Mouse (Mus musculus) heart, embryonic 14.5 days (tissue): ENCODE measurements at regions not wholly inside any gene's neighbourhood (a gene's known extent, or its start where the extent isn't known, plus 50 kb on each side); places are given as distances from the start of the nearest gene placed in this dataset.

Experiments
- ATAC-seq: fragments of 200-750 bp; cut with Nextera tagmentation; 2 replicates; pipeline ENCODE4 v1.8.0; 2017; ENCODE audit warnings: low read depth, moderate TSS enrichment; ENCODE audit not compliant: insufficient number of reproducible peaks, insufficient read depth, low FRiP score
- H3K27ac ChIP-seq, 2 experiments: fragments of 200-500 bp in 1 of 2; fragments of 300-500 bp in 1 of 2; sonication (generic) in 1 of 2; replicated peaks in 1 of 2; 2 replicates each; pipeline ENCODE4 v1.5.1; 2012 to 2014; ENCODE audit warnings: low read depth in 2 of 2, low read length in 2 of 2, control low read depth in 1 of 2, mild to moderate bottlenecking in 1 of 2, mixed read lengths in 1 of 2; ENCODE audit not compliant: control insufficient read depth in 1 of 2, insufficient read depth in 1 of 2
- H3K27me3 ChIP-seq: fragments of 300-500 bp; sonication (generic); 2 replicates; pipeline ENCODE4 v1.6.1; 2014; ENCODE audit warnings: mild to moderate bottlenecking, low read length, control low read depth; ENCODE audit not compliant: control insufficient read depth, insufficient read depth
- H3K36me3 ChIP-seq: fragments of 300-500 bp; sonication (generic); 2 replicates; pipeline ENCODE4 v1.6.1; 2014; ENCODE audit warnings: mild to moderate bottlenecking, control low read depth, low read length, mixed read lengths; ENCODE audit not compliant: control insufficient read depth, insufficient read depth
- H3K4me1 ChIP-seq, 2 experiments: fragments of 200-500 bp in 1 of 2; fragments of 300-500 bp in 1 of 2; sonication (generic) in 1 of 2; 2 replicates each; pipeline ENCODE4 v1.6.1; 2012 to 2014; ENCODE audit warnings: low read length in 2 of 2, control low read depth in 1 of 2, mixed read lengths in 1 of 2; ENCODE audit not compliant: control insufficient read depth in 2 of 2, insufficient read depth in 2 of 2
- H3K4me2 ChIP-seq: fragments of 300-500 bp; sonication (generic); 2 replicates; pipeline ENCODE4 v1.6.1; 2014; ENCODE audit warnings: mild to moderate bottlenecking, low read length
- H3K4me3 ChIP-seq, 2 experiments: fragments of 200-500 bp in 1 of 2; fragments of 300-500 bp in 1 of 2; sonication (generic) in 1 of 2; 2 replicates each; pipeline ENCODE4 v1.5.1; 2012 to 2014; ENCODE audit warnings: low read length in 2 of 2, mild to moderate bottlenecking in 2 of 2, control low read depth in 1 of 2, low read depth in 1 of 2, moderate library complexity in 1 of 2; ENCODE audit not compliant: control insufficient read depth in 1 of 2, insufficient read depth in 1 of 2
- H3K9ac ChIP-seq: fragments of 300-500 bp; sonication (generic); 2 replicates; pipeline ENCODE4 v1.6.1; 2014; ENCODE audit warnings: mild to moderate bottlenecking, low read length
- H3K9me3 ChIP-seq: fragments of 300-500 bp; sonication (generic); 2 replicates; pipeline ENCODE4 v1.6.1; 2016; ENCODE audit warnings: low read length, control low read depth; ENCODE audit not compliant: control insufficient read depth
- WGBS: fragments of 180-500 bp; shearing (Covaris S2); extraction: QIAGEN DNeasy Blood & Tissue Kit; methylation state at CpG from one replicate; pipeline ENCODE4 v1.1.7; 2014; 5-methylcytosine and 5-hydroxymethylcytosine counted together

GRCm38 (mm10) chr14:31944682-31945081 is 84.1 kb upstream of the Galnt15 start:
- Histone ChIP-seq H3K36me3 (no peaks in the 10 kb centered on the region), H3K4me3 (no peak overlapping the region), H3K9me3 (no peaks in the 10 kb centered on the region), H3K4me2 (no peak overlapping the region), H3K27me3 (no peaks in the 10 kb centered on the region), H3K27ac (peak overlapping the region; percentile 45 to 62; a peak in 3 of 4 replicates), H3K9ac (no peak overlapping the region), H3K4me1 (peaks cover 8 to 22% of the 10 kb centered on the region in 2 experiments)
- 43% methylated on average over 6 of the region's 6 CpGs for WGBS
- ATAC-seq: no peak

GRCm38 (mm10) chr14:31945125-31945524 is 83.7 kb upstream of the Galnt15 start:
- Histone ChIP-seq H3K36me3 (no peaks in the 10 kb centered on the region), H3K9me3 (no peaks in the 10 kb centered on the region), H3K4me3 (no peak overlapping the region), H3K27ac (peak overlapping the region; percentile 62 to 66), H3K4me2 (peak overlapping the region; percentile 16; the same call in 1 of the 2 replicates), H3K27me3 (no peaks in the 10 kb centered on the region), H3K4me1 (peaks cover 8 to 22% of the 10 kb centered on the region in 2 experiments), H3K9ac (no peak overlapping the region)
- ATAC-seq: peak; percentile 65; the same call in 1 of the 2 replicates
- 4% methylated on average over 7 of the region's 7 CpGs for WGBS

- Histone ChIP-seq H3K4me1 (peaks cover 8 to 22% of the 10 kb centered on the region in 2 experiments), H3K27me3 (no peaks in the 10 kb centered on the region), H3K9me3 (no peaks in the 10 kb centered on the region), H3K4me3 (no peak overlapping the region), H3K9ac (no peak overlapping the region), H3K36me3 (no peaks in the 10 kb centered on the region), H3K27ac (peak overlapping the region; percentile 41 to 62; a peak in 3 of 4 replicates), H3K4me2 (no peak overlapping the region)
- 59% methylated on average over 1 of the region's 1 CpGs for WGBS
- ATAC-seq: no peak
These were observed 82.8 kb upstream of the Galnt15 start for GRCm38 (mm10) chr14:31946032-31946431.

DNA sequence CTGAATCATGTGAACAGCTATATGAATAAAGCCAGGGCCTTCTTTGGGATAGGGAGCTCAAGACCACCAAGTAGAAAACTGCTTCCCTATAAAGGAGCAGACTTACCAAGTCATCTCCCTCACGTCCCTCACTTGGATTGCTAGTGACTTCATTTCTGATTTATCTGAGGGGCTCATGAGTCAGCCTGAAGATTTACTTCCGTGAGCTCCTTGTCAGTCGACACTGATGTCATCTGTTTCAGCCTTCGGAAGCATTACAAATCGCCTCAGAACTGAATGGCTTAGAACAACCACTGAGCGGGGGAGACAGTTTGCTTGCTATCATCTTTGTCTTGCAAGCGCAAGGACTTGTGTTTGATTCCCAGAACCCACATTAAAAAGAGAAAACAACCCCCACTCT is 81.5 kb upstream of the Galnt15 start:
- no peaks in the 10 kb centered on the region for H3K27me3 ChIP-seq
- WGBS: 30% methylated on average over 7 of the region's 7 CpGs

DNA sequence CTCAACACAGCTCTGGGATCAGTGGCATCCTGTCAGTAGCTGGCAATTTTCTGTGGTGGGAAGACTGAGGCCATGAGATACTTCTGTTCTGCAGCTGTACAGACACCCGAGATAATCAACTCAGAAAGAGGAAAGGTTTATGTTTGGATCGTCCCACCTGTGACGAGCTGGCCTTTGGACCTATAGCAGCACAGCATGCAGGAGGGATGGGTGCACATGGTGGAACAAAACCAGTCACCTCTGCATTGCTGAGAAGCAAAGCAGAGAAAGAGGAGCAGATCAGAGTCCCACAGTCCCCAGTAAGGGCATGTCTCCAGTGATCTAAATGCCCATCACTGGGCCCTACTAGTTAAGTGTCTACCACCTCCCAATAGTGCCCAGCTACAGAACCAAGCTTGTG is 76.9 kb upstream of the Galnt15 start:
- Histone ChIP-seq H3K27ac (no peak overlapping the region), H3K9ac (no peak overlapping the region), H3K4me3 (no peak overlapping the region), H3K27me3 (no peaks in the 10 kb centered on the region), H3K4me1 (peaks cover 0 to 4% of the 10 kb centered on the region in 2 experiments; a peak in 1 of 4 replicates), H3K4me2 (no peak overlapping the region), H3K36me3 (no peaks in the 10 kb centered on the region), H3K9me3 (no peaks in the 10 kb centered on the region)
- no peak for ATAC-seq
- 74% methylated on average over 3 of the region's 3 CpGs for WGBS

More for the DNA sequence above, 81.5 kb upstream of the Galnt15 start:
- Histone ChIP-seq H3K27ac (peak overlapping the region in 1 of 2 experiments; percentile 17; a peak in 2 of 4 replicates), H3K36me3 (no peaks in the 10 kb centered on the region), H3K4me2 (no peak overlapping the region), H3K9me3 (no peaks in the 10 kb centered on the region), H3K9ac (no peak overlapping the region), H3K4me3 (no peak overlapping the region), H3K4me1 (peaks cover 8 to 22% of the 10 kb centered on the region in 2 experiments)
- no peak for ATAC-seq

GRCm38 (mm10) chr14:31953783-31954182 is 75.0 kb upstream of the Galnt15 start:
- H3K9ac ChIP-seq: no peak overlapping the region
- no peaks in the 10 kb centered on the region for H3K4me1 ChIP-seq
- H3K9me3 ChIP-seq: no peaks in the 10 kb centered on the region
- no peak for ATAC-seq
- H3K27me3 ChIP-seq: no peaks in the 10 kb centered on the region
- WGBS: 67% methylated on average over 4 of the region's 4 CpGs
- no peak overlapping the region for H3K27ac ChIP-seq
- no peaks in the 10 kb centered on the region for H3K36me3 ChIP-seq
- no peak overlapping the region for H3K4me2 ChIP-seq
- H3K4me3 ChIP-seq: no peak overlapping the region

- WGBS: 6% methylated on average over 4 of the region's 4 CpGs
- no peak for ATAC-seq
- H3K27ac ChIP-seq: no peak overlapping the region
- no peaks in the 10 kb centered on the region for H3K9me3 ChIP-seq
- H3K4me3 ChIP-seq: no peak overlapping the region
- H3K9ac ChIP-seq: no peak overlapping the region
- no peaks in the 10 kb centered on the region for H3K36me3 ChIP-seq
- H3K4me1 ChIP-seq: no peaks in the 10 kb centered on the region
- H3K27me3 ChIP-seq: no peaks in the 10 kb centered on the region
- H3K4me2 ChIP-seq: no peak overlapping the region
These were observed 73.8 kb upstream of the Galnt15 start for GRCm38 (mm10) chr14:31954945-31955344.

DNA sequence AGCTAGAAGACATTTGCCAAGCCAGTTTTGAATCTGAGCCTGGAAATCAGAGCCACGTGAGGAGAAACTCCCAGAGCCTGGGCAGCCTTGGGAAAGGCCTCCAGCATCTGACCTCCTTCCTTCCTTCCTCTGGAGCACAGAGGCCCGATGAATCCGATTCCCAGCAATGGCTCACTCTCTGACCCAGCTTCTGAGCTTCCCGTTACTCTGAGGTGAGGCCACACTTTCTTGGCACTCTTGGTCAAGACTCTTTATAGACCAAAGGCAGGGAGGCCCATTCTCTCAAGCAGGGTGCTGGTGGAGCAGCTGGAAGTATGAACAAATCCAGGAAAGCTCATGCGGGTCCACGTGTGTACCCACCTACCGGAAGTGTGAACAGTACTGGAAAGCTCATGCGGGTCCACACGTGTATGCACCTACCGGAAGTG is 71.6 kb upstream of the Galnt15 start:
- Histone ChIP-seq H3K4me2 (no peak overlapping the region), H3K4me3 (no peak overlapping the region), H3K36me3 (no peaks in the 10 kb centered on the region), H3K4me1 (peaks cover 0 to 2% of the 10 kb centered on the region in 2 experiments; a peak in 1 of 4 replicates), H3K9me3 (no peaks in the 10 kb centered on the region), H3K9ac (no peak overlapping the region), H3K27ac (no peak overlapping the region), H3K27me3 (no peaks in the 10 kb centered on the region)
- ATAC-seq: no peak
- WGBS: 84% methylated on average over 10 of the region's 10 CpGs
